Mouse (Mus musculus) MEL (cell line): Measurements from ENCODE around the gene Mov10. TPM values are rescaled to one million over a fixed set of nuclear protein-coding genes. Genes with fewer than 3 reads are reported as not detected.
"Not testable (repeated sequence)": the region's sequence is repeated elsewhere in the genome, so short reads cannot be mapped to it uniquely, and the experiment has no call there.

Experiments used
- DNase-seq: peaks from one replicate; pipeline ENCODE4 v3.0.0; 2011; ENCODE audit warnings: low read depth, low spot score
- H3K27ac ChIP-seq: 2 replicates; pipeline ENCODE4 v1.5.1; 2012; ENCODE audit warnings: low read depth, mild to moderate bottlenecking, control low read depth, low read length, moderate library complexity; ENCODE audit not compliant: control insufficient read depth
- H3K27me3 ChIP-seq, 2 experiments: fragments of 150-350 bp in 1 of 2; sonication (generic) in 1 of 2; 2 replicates each; pipeline ENCODE4 v1.6.1; 2012; ENCODE audit warnings: low read length in 2 of 2, mild to moderate bottlenecking in 2 of 2, improper control_type of control experiment in 1 of 2, moderate library complexity in 1 of 2; ENCODE audit not compliant: insufficient read depth in 2 of 2, control insufficient read depth in 1 of 2
- H3K36me3 ChIP-seq, 2 experiments: 2 replicates each; pipeline ENCODE4 v1.6.1; 2012 to 2014; ENCODE audit warnings: low read length in 2 of 2, improper control_type of control experiment in 1 of 2, inconsistent platforms in 1 of 2, mild to moderate bottlenecking in 1 of 2; ENCODE audit not compliant: insufficient read depth in 2 of 2, control insufficient read depth in 1 of 2
- H3K4me1 ChIP-seq, 2 experiments: fragments of 150-350 bp in 1 of 2; sonication (generic) in 1 of 2; 2 replicates each; pipeline ENCODE4 v1.6.1; 2012; ENCODE audit warnings: low read length in 2 of 2, improper control_type of control experiment in 1 of 2, mild to moderate bottlenecking in 1 of 2; ENCODE audit not compliant: insufficient read depth in 2 of 2, control insufficient read depth in 1 of 2
- H3K4me3 ChIP-seq, 2 experiments: fragments of 150-350 bp in 1 of 2; sonication (generic) in 1 of 2; 2 replicates each; pipeline ENCODE4 v1.5.1; 2012; ENCODE audit warnings: low read depth in 2 of 2, low read length in 2 of 2, mild to moderate bottlenecking in 2 of 2, moderate library complexity in 2 of 2, control low read depth in 1 of 2, improper control_type of control experiment in 1 of 2; ENCODE audit not compliant: control insufficient read depth in 1 of 2, insufficient read depth in 1 of 2
- H3K79me2 ChIP-seq: 2 replicates; pipeline ENCODE4 v1.6.1; 2012; ENCODE audit warnings: mild to moderate bottlenecking, low read length, moderate library complexity; ENCODE audit not compliant: control insufficient read depth, poor library complexity, insufficient read depth
- H3K9ac ChIP-seq: 2 replicates; pipeline ENCODE4 v1.6.1; 2012; ENCODE audit warnings: low read depth, mild to moderate bottlenecking, control low read depth, low read length, moderate library complexity; ENCODE audit not compliant: control insufficient read depth, poor library complexity, severe bottlenecking
- H3K9me3 ChIP-seq: fragments of 150-350 bp; sonication (generic); replicated peaks from 2 replicates; pipeline ENCODE4 v1.6.1; 2012; ENCODE audit warnings: mild to moderate bottlenecking, low read length, improper control_type of control experiment, moderate library complexity; ENCODE audit not compliant: insufficient read depth
- CHD1 ChIP-seq: IDR thresholded peaks from 2 replicates; pipeline ENCODE4 v1.6.1; 2012; ENCODE audit warnings: low read depth, mild to moderate bottlenecking, inconsistent platforms, low read length, improper control_type of control experiment
- ELF1 ChIP-seq: IDR thresholded peaks from 2 replicates; pipeline ENCODE4 v1.6.1; 2014; ENCODE audit warnings: low read depth, mild to moderate bottlenecking, inconsistent platforms, low read length, improper control_type of control experiment, moderate library complexity
- EP300 ChIP-seq, 2 experiments: IDR thresholded peaks; 2 replicates each; pipeline ENCODE4 v1.6.1; 2011; ENCODE audit warnings: improper control_type of control experiment in 2 of 2, low read length in 2 of 2, low read depth in 1 of 2, mild to moderate bottlenecking in 1 of 2
- ETS1 ChIP-seq: IDR thresholded peaks from 2 replicates; pipeline ENCODE4 v1.6.1; 2012; ENCODE audit warnings: low read depth, mild to moderate bottlenecking, inconsistent platforms, low read length, improper control_type of control experiment, moderate library complexity
- GATA1 ChIP-seq: IDR thresholded peaks from 2 replicates; pipeline ENCODE4 v1.6.1; 2011; ENCODE audit warnings: low read depth, low read length, improper control_type of control experiment
- KAT2A ChIP-seq: conservative IDR thresholded peaks from 2 replicates; pipeline ENCODE4 v1.6.1; 2012; ENCODE audit warnings: low read depth, low read length, improper control_type of control experiment, inconsistent platforms
- MAFK ChIP-seq: IDR thresholded peaks from 2 replicates; pipeline ENCODE4 v1.6.1; 2011; ENCODE audit warnings: low read depth, mild to moderate bottlenecking, low read length, improper control_type of control experiment, borderline replicate concordance
- MAX ChIP-seq: IDR thresholded peaks from 2 replicates; pipeline ENCODE4 v1.6.1; 2011; ENCODE audit warnings: low read length, improper control_type of control experiment
- MAZ ChIP-seq: IDR thresholded peaks from 2 replicates; pipeline ENCODE4 v1.6.1; 2012; ENCODE audit warnings: low read depth, mild to moderate bottlenecking, inconsistent platforms, low read length, improper control_type of control experiment
- MEF2A ChIP-seq: IDR thresholded peaks from 2 replicates; pipeline ENCODE4 v1.6.1; 2014; ENCODE audit warnings: low read depth, mild to moderate bottlenecking, inconsistent platforms, low read length, improper control_type of control experiment; ENCODE audit not compliant: poor library complexity, insufficient replicate concordance, severe bottlenecking; ENCODE audit errors: extremely low read depth
- MXI1 ChIP-seq: IDR thresholded peaks from 2 replicates; pipeline ENCODE4 v1.6.1; 2011; ENCODE audit warnings: mild to moderate bottlenecking, low read depth, low read length, improper control_type of control experiment
- NELFE ChIP-seq: IDR thresholded peaks from 2 replicates; pipeline ENCODE4 v1.6.1; 2011; ENCODE audit warnings: low read depth, low read length, improper control_type of control experiment
- NRF1 ChIP-seq: IDR thresholded peaks from 2 replicates; pipeline ENCODE4 v1.6.1; 2014; ENCODE audit warnings: low read depth, mild to moderate bottlenecking, inconsistent platforms, low read length, improper control_type of control experiment, moderate library complexity; ENCODE audit not compliant: poor library complexity, insufficient read depth, severe bottlenecking
- POLR2A ChIP-seq, 2 experiments: IDR thresholded peaks; 2 replicates each; pipeline ENCODE4 v1.6.1; 2011 to 2012; ENCODE audit warnings: low read length in 2 of 2, mild to moderate bottlenecking in 2 of 2, control low read depth in 1 of 2, improper control_type of control experiment in 1 of 2, low read depth in 1 of 2, moderate library complexity in 1 of 2; ENCODE audit not compliant: control insufficient read depth in 1 of 2, insufficient read depth in 1 of 2, poor library complexity in 1 of 2
- POLR2AphosphoS2 ChIP-seq: IDR thresholded peaks from 2 replicates; pipeline ENCODE4 v1.6.1; 2011; ENCODE audit warnings: low read length, improper control_type of control experiment
- POLR2AphosphoS5 ChIP-seq: IDR thresholded peaks from 2 replicates; pipeline ENCODE4 v1.6.1; 2012; ENCODE audit warnings: low read depth, borderline replicate concordance, mild to moderate bottlenecking, inconsistent platforms, low read length, moderate library complexity, mixed read lengths
- RCOR1 ChIP-seq: IDR thresholded peaks from 2 replicates; pipeline ENCODE4 v1.6.1; 2012; ENCODE audit warnings: low read depth, mild to moderate bottlenecking, inconsistent platforms, low read length, improper control_type of control experiment
- SIN3A ChIP-seq: IDR thresholded peaks from 2 replicates; pipeline ENCODE4 v1.6.1; 2012; ENCODE audit warnings: low read length, improper control_type of control experiment, inconsistent platforms
- TAL1 ChIP-seq: IDR thresholded peaks from 2 replicates; pipeline ENCODE4 v1.6.1; 2012; ENCODE audit warnings: mild to moderate bottlenecking, inconsistent platforms, low read length, moderate library complexity, mixed read lengths
- TBP ChIP-seq: IDR thresholded peaks from 2 replicates; pipeline ENCODE4 v1.8.0; 2011; ENCODE audit warnings: low read depth, low read length, improper control_type of control experiment
- TCF12 ChIP-seq: IDR thresholded peaks from 2 replicates; pipeline ENCODE4 v1.6.1; 2014; ENCODE audit warnings: low read depth, mild to moderate bottlenecking, inconsistent platforms, low read length, improper control_type of control experiment, moderate library complexity
- UBTF ChIP-seq: IDR thresholded peaks from 2 replicates; pipeline ENCODE4 v1.6.1; 2012; ENCODE audit warnings: low read depth, mild to moderate bottlenecking, inconsistent platforms, low read length, improper control_type of control experiment, moderate library complexity, borderline replicate concordance; ENCODE audit not compliant: insufficient read depth
- USF2 ChIP-seq, 2 experiments: IDR thresholded peaks; 2 replicates each; pipeline ENCODE4 v1.6.1; 2011 to 2012; ENCODE audit warnings: improper control_type of control experiment in 2 of 2, low read length in 2 of 2, borderline replicate concordance in 1 of 2, inconsistent platforms in 1 of 2, low read depth in 1 of 2, mild to moderate bottlenecking in 1 of 2; ENCODE audit not compliant: insufficient read depth in 1 of 2
- ZC3H11A ChIP-seq: IDR thresholded peaks from 2 replicates; pipeline ENCODE4 v1.6.1; 2012; ENCODE audit warnings: low read depth, mild to moderate bottlenecking, inconsistent platforms, low read length, improper control_type of control experiment
- ZMIZ1 ChIP-seq: IDR thresholded peaks from 2 replicates; pipeline ENCODE4 v1.6.1; 2012; ENCODE audit warnings: low read depth, mild to moderate bottlenecking, inconsistent platforms, low read length, improper control_type of control experiment, moderate library complexity
- ZNF384 ChIP-seq: IDR thresholded peaks from 2 replicates; pipeline ENCODE4 v1.6.1; 2012; ENCODE audit warnings: low read depth, mild to moderate bottlenecking, inconsistent platforms, low read length, improper control_type of control experiment
- polyA plus RNA-seq, 2 experiments: library from polyadenylated mRNA; stranded (reverse) in 1 of 2; unstranded in 1 of 2; fragments of >175 nt in 1 of 2; fragments of >200 nt in 1 of 2; gene quantifications; 2 replicates each; pipeline versions ENCODE4 v1.2.1 to v1.2.4; 2012; ENCODE audit warnings: low replicate concordance in 2 of 2, low read depth in 1 of 2; ENCODE audit not compliant: insufficient read length in 2 of 2, insufficient read depth in 1 of 2, missing spikeins in 1 of 2
- total RNA-seq: library from RNA; depleted of rRNA; stranded (reverse); fragments of 300-350 nt; gene quantifications from 2 replicates; pipeline ENCODE4 v1.2.3, GENCODE M21; 2012; rRNA removed

Gene Mov10
- total RNA-seq (7.1 and 7.6 TPM in 2 replicates), polyA plus RNA-seq (10 to 100 TPM in 1 of 2 experiments, not detected in 1; 32.5 TPM)

- H3K4me1 ChIP-seq = peaks cover 0 to 8% of the 10 kb centered on the region in 2 experiments; a peak in 3 of 4 replicates
Measured at GRCm38 (mm10) chr3:104817991-104818748, at the start of gene Mov10. Mov10 (minus strand) TSS chr3:104818563.

GRCm38 (mm10) chr3:104866674-104867073 is 48.3 kb upstream of the Mov10 start:
- H3K79me2 ChIP-seq = peaks cover 38% of the 10 kb centered on the region
- not testable (repeated sequence) for H3K4me3 ChIP-seq, H3K9ac ChIP-seq, DNase-seq, H3K27me3 ChIP-seq, H3K27ac ChIP-seq, H3K9me3 ChIP-seq, H3K4me1 ChIP-seq
- TF ChIP-seq ZNF384 = peak; percentile 63
- peaks cover 2 to 21% of the 10 kb centered on the region in 2 experiments; a peak in 3 of 4 replicates for H3K36me3 ChIP-seq

More at GRCm38 (mm10) chr3:104817991-104818748, at the start of gene Mov10:
- Histone ChIP-seq H3K9me3 (no peaks in the 10 kb centered on the region), H3K9ac (peak within 1 kb of the TSS; percentile 79), H3K36me3 (peaks cover 0 to 12% of the 10 kb centered on the region in 2 experiments; a peak in 2 of 4 replicates), H3K79me2 (peaks cover 4% of the 10 kb centered on the region; the same call in 1 of the 2 replicates), H3K27ac (peak within 1 kb of the TSS; percentile 80), H3K4me3 (peak within 1 kb of the TSS; percentile 82 to 95), H3K27me3 (no peaks in the 10 kb centered on the region)
- peak; percentile 91 for DNase-seq
- TF ChIP-seq ELF1 = no peak
- TF ChIP-seq ZC3H11A = no peak
- no peak for TF ChIP-seq MAFK
- peak; percentile 69 for TF ChIP-seq TAL1
- TF ChIP-seq CHD1 = no peak
- TF ChIP-seq SIN3A = peak; percentile 32; the same call in 1 of the 2 replicates
- peak; percentile 70; the same call in 1 of the 2 replicates for TF ChIP-seq POLR2AphosphoS2
- no peak for TF ChIP-seq ZMIZ1
- TF ChIP-seq MAZ = peak; percentile 88
- peak; percentile 18 to 20; a peak in 1 of 4 replicates for TF ChIP-seq POLR2A (IDR thresholded peaks at IDR 0.05; ENCODE audit: control insufficient read depth in 1 of 2, insufficient read depth in 1 of 2, low read depth in 1 of 2, low read length in 2 of 2, poor library complexity in 1 of 2)
- peak; percentile 58 for TF ChIP-seq GATA1
- 0 out of 2 replicates have a peak, but pooled peaks have one; percentile 37 for TF ChIP-seq RCOR1
- peak; percentile 35 to 61; a peak in 2 of 4 replicates for TF ChIP-seq EP300 (IDR thresholded peaks at IDR 0.05; ENCODE audit: low read depth in 1 of 2, low read length in 2 of 2)
- no peak for TF ChIP-seq POLR2AphosphoS5
- no peak for TF ChIP-seq ZNF384
- TF ChIP-seq TCF12 = peak; percentile 72
- no peak for TF ChIP-seq USF2 (IDR thresholded peaks at IDR 0.05; ENCODE audit: borderline replicate concordance in 1 of 2, insufficient read depth in 1 of 2, low read depth in 1 of 2, low read length in 2 of 2)
- no peak for TF ChIP-seq MEF2A
- TF ChIP-seq UBTF = 0 out of 2 replicates have a peak, but pooled peaks have one; percentile 37
- 0 out of 2 replicates have a peak, but pooled peaks have one; percentile 28 for TF ChIP-seq TBP
- no peak for TF ChIP-seq NRF1
- no peak for TF ChIP-seq KAT2A
- peak; percentile 60; the same call in 1 of the 2 replicates for TF ChIP-seq MXI1
- TF ChIP-seq NELFE = peak; percentile 37
- TF ChIP-seq MAX = no peak
- peak; percentile 58 for TF ChIP-seq ETS1
